Mouse (Mus musculus) brain, embryonic 14.5 days (tissue): ENCODE measurements around the gene Gm28036.

ENCODE experiments used
- CTCF ChIP-seq: fragments of 200-500 bp; IDR thresholded peaks from 2 replicates; pipeline ENCODE4 v1.5.1; 2012; ENCODE audit warnings: inconsistent platforms, mild to moderate bottlenecking, moderate library complexity, borderline replicate concordance; ENCODE audit not compliant: insufficient read depth, insufficient read length; ENCODE audit errors: extremely low read depth
- POLR2A ChIP-seq: fragments of 200-500 bp; IDR thresholded peaks from 2 replicates; pipeline ENCODE4 v1.6.1; 2012; ENCODE audit warnings: mild to moderate bottlenecking, inconsistent platforms, borderline replicate concordance; ENCODE audit not compliant: poor library complexity, insufficient read depth, insufficient read length, severe bottlenecking; ENCODE audit errors: extremely low read depth

- no peak for TF ChIP-seq CTCF
- TF ChIP-seq POLR2A, result no peak
These were observed 60.8 kb downstream of the Gm28036 start for GRCm38 (mm10) chr2:156066126-156066525.
